Mouse (Mus musculus): ENCODE measurements around the gene Hist1h2ae.

- no peak for TF ChIP-seq GATA1 (IDR thresholded peaks at IDR 0.05; ENCODE audit: low read length)
- no peak for TF ChIP-seq TAL1 (IDR thresholded peaks at IDR 0.05; ENCODE audit: low read length)
Observed at GRCm38 (mm10) chr13:23536076-23536822, 34.8 kb downstream of the Hist1h2ae start.
